Mouse (Mus musculus) megakaryocyte progenitor cell, adult 5-6 weeks (primary cell): ENCODE measurements at regions not wholly inside any gene's neighbourhood (a gene's known extent, or its start where the extent isn't known, plus 50 kb on each side); places are given as distances from the start of the nearest gene placed in this dataset.

Experiments
- ATAC-seq: replicated peaks from 2 replicates; pipeline ENCODE4 v1.8.0; 2016; ENCODE audit warnings: mild to moderate bottlenecking, moderate TSS enrichment, inconsistent platforms; ENCODE audit not compliant: poor library complexity

DNA sequence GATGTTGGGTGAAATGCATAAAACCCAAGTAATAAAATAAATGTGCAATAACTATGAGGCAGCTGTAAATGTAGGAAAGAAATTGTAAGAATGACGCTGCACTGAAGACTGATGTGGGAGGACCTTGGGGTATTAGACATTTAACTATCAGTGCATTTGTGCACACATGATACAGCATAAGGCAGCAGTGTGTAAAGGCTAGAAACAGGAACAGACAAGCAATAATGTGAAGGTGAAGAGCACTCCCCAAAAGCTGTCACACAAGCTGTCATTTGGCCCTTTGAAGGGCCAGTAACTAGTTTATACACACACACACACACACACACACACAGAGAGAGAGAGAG lies 339.6 kb upstream of the Ddi1 start:
- ATAC-seq: no peak

- ATAC-seq: no peak
Observed at GRCm38 (mm10) chr9:6608428-6609283, 339.0 kb upstream of the Ddi1 start.
